Mouse (Mus musculus) kidney, postnatal 14 days (tissue): ENCODE data around the gene Slc41a2.

Experiments used
- DNase-seq: peaks from one replicate; pipeline ENCODE4 v3.0.0; 2022; ENCODE audit warnings: mixed read lengths

Slc41a2 gene

DNA sequence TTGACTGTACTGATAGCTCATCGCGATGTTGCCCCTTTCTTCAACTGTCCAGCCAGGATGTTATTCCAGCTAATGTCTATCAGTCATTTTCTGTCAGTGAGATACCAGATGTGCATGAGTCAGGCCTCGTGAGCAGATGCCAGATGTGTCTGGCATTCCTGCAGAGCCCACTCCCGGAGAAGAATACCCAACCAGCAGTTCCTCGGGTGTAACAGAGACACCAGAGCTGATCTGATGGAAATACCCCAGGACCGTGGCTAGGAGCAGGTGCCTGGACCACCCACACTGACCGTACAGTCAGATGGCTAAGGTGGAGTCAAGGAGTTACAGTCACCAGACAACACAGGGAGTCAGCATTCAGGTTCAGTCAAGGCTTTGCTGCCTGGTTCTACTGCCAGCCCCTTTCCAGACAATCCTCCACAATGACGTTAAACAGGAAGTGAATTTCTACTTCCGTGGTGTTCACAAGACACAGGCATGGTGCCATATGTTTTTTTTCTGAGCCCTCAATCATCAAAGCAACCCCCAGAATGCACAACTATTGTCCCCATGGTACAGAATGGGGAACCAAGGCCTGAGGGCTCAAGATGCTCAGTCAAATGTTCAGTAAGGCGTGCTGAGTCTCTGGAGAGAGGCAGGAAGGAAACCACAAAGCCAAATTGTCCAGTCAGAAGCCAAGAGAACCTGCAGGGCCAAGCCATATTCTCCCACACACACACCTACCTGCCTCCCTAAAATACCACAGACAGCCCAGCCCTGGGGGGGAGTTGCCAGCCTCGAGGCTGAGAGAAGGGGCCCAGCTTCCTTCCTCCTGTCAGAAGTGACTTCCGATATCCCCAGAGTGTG, 153.8 kb downstream of the Slc41a2 start:
- no peak for DNase-seq

DNA sequence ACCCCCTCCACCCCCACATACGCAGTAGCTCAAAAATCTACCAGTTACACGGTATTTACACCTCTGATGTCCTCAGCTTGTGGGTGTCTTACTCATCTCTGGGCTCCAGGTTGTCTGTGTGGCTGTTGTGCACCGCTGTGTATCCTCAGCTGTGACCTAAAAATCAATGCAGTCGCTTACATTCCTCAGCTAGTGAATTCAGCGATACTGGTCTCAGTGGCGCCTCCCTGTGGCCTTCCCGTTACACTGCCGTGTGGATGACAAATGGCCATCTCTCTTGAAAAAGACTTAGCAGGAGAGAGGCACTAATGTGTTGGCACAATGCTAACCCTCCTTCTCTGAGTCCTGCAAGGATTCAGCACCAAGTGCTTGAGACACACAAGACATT, 155.1 kb downstream of the Slc41a2 start:
- DNase-seq, result peak; percentile 63

DNA sequence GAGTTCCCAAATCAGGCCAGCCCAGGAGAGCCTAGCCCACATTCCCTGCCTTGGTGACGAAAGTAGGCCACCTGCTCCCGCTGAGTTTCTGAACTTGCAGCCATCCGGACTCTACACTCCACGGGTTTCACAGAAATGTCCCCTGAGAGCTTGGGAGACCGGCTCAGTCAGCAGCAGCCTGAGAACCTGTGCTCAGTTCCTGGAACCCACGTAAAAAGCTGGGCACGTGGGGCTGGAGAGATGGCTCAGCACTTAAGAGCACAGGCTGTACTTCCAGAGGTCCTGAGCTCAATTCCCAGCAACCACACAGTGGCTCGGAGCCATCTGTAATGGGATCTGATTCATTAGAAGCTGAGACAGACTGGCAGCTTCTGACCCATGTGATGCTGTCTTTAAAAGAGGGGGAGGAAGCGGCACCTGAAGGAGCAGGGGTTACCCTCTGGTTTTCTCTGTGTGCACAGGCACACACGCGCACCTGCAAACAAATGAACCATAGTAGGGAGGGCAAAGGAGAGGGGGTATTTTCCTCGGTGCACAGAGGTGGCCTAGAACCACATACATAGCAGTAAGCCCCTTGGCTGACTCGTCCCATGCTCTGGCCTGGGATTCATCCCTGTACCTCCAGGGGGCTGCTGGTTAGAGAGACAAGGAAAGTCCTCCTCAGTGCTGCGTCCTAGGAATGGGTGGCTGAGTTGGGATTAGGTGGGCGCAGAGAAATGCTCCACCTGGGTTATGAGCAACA, 155.7 kb downstream of the Slc41a2 start:
- peak; percentile 39 for DNase-seq
